Mouse (Mus musculus) limb, embryonic 11.5 days (tissue): ENCODE results near the gene Rps6kb2. TPM values are rescaled to one million over a fixed set of nuclear protein-coding genes. Genes with fewer than 3 reads are reported as not detected.

Source experiments
- ATAC-seq: fragments of 200-750 bp; cut with Nextera tagmentation; 2 replicates; pipeline ENCODE4 v1.8.0; 2017; ENCODE audit warnings: low read depth; ENCODE audit not compliant: insufficient number of reproducible peaks, low FRiP score, low TSS enrichment
- DNase-seq: peaks from one replicate; pipeline ENCODE4 v3.0.0-alpha.2; 2015; ENCODE audit warnings: low spot score
- H3K27ac ChIP-seq: fragments of 300-500 bp; sonication (generic); replicated peaks from 2 replicates; pipeline ENCODE4 v1.5.1; 2014; ENCODE audit warnings: low read depth, mild to moderate bottlenecking, low read length
- H3K27me3 ChIP-seq: fragments of 300-500 bp; sonication (generic); 2 replicates; pipeline ENCODE4 v1.6.1; 2014; ENCODE audit warnings: mild to moderate bottlenecking, low read length, mixed read lengths; ENCODE audit not compliant: control insufficient read depth, insufficient read depth
- H3K36me3 ChIP-seq: fragments of 300-500 bp; sonication (generic); 2 replicates; pipeline ENCODE4 v1.6.1; 2014; ENCODE audit warnings: mild to moderate bottlenecking, low read length, moderate library complexity, mixed read lengths; ENCODE audit not compliant: control insufficient read depth, insufficient read depth
- H3K4me1 ChIP-seq: fragments of 300-500 bp; sonication (generic); 2 replicates; pipeline ENCODE4 v1.6.1; 2014; ENCODE audit warnings: low read length, mixed read lengths; ENCODE audit not compliant: control insufficient read depth, insufficient read depth
- H3K4me2 ChIP-seq: fragments of 300-500 bp; sonication (generic); 2 replicates; pipeline ENCODE4 v1.6.1; 2014; ENCODE audit warnings: low read depth, mild to moderate bottlenecking, moderate library complexity; ENCODE audit not compliant: severe bottlenecking
- H3K4me3 ChIP-seq: fragments of 300-500 bp; sonication (generic); 2 replicates; pipeline ENCODE4 v1.5.1; 2014; ENCODE audit warnings: low read depth, low read length
- H3K9ac ChIP-seq: fragments of 300-500 bp; sonication (generic); 2 replicates; pipeline ENCODE4 v1.6.1; 2014; ENCODE audit warnings: mild to moderate bottlenecking, low read length
- H3K9me3 ChIP-seq: fragments of 300-500 bp; sonication (generic); 2 replicates; pipeline ENCODE4 v1.6.1; 2016; ENCODE audit warnings: low read length; ENCODE audit not compliant: control insufficient read depth
- WGBS: fragments of 180-500 bp; shearing (Covaris S2); extraction: QIAGEN DNeasy Blood & Tissue Kit; methylation state at CpG from one replicate; pipeline ENCODE4 v1.1.7; 2014; 5-methylcytosine and 5-hydroxymethylcytosine counted together
- polyA plus RNA-seq: library from polyadenylated mRNA; unstranded; fragments of >200 nt; fragmentation: Nextera tagmentation; extraction: Ambion mirVana; gene quantifications from 2 replicates; pipeline ENCODE4 v1.2.1, GENCODE M21; 2014

The Rps6kb2 gene
- polyA plus RNA-seq, 1 experiment from 2014 or later = 44.7 TPM

- ATAC-seq (no peak), DNase-seq (no peak)
- Histone ChIP-seq H3K36me3 (no peaks in the 10 kb centered on the region), H3K4me2 (no peak overlapping the region), H3K4me3 (no peak overlapping the region), H3K9ac (no peak overlapping the region), H3K27ac (no peak overlapping the region), H3K9me3 (no peaks in the 10 kb centered on the region), H3K27me3 (no peaks in the 10 kb centered on the region), H3K4me1 (peaks cover 6% of the 10 kb centered on the region; the same call in 1 of the 2 replicates)
- 51% methylated on average over 3 of the region's 3 CpGs for WGBS
Observed at GRCm38 (mm10) chr19:4181892-4182291, 18.7 kb upstream of the Rps6kb2 start.

GRCm38 (mm10) chr19:4180411-4180810, 17.3 kb upstream of the Rps6kb2 start:
- Histone ChIP-seq H3K9me3 (no peaks in the 10 kb centered on the region), H3K4me3 (no peak overlapping the region), H3K4me2 (no peak overlapping the region), H3K4me1 (peaks cover 8% of the 10 kb centered on the region; the same call in 1 of the 2 replicates), H3K36me3 (no peaks in the 10 kb centered on the region), H3K27ac (no peak overlapping the region), H3K9ac (no peak overlapping the region), H3K27me3 (no peaks in the 10 kb centered on the region)
- ATAC-seq (no peak), DNase-seq (no peak)
- WGBS = 90% methylated on average over 7 of the region's 7 CpGs

GRCm38 (mm10) chr19:4175368-4175947, 12.3 kb upstream of the Rps6kb2 start, which contains the start of gene Carns1:
TSS of gene Carns1 (minus strand) at chr19:4175479.
- no peak within 1 kb of the TSS for H3K9ac ChIP-seq
- H3K27ac ChIP-seq = no peak within 1 kb of the TSS
- H3K36me3 ChIP-seq = no peaks in the 10 kb centered on the region; the same call in 1 of the 2 replicates
- WGBS = 4% methylated on average over 11 of the region's 11 CpGs
- peaks cover 10% of the 10 kb centered on the region for H3K4me1 ChIP-seq
- no peak for ATAC-seq
- no peak for DNase-seq
- no peaks in the 10 kb centered on the region for H3K27me3 ChIP-seq
- no peak within 1 kb of the TSS for H3K4me3 ChIP-seq
- no peaks in the 10 kb centered on the region for H3K9me3 ChIP-seq
- H3K4me2 ChIP-seq = peak within 1 kb of the TSS; percentile 38; the same call in 1 of the 2 replicates

DNA sequence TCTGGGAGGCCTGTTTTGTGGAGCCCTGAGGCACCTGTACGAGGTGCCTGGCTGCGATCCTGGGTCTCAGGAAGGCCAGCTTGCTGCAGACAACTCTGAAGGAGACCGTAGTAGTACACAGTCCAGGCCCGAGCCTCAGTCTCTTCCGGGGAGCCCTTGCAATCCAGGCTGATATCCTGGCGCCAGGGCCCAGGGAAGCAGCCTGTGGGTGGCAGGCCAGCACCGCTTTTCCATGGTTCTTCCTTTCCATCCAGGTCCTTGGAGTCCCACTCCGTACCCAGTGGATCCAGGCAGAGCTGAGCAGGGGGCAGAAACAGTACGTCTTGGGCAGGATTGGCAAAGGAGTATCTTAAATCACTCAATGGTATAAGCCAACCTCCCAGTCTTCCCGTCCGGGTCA, 9.8 kb upstream of the Rps6kb2 start:
- H3K9me3 ChIP-seq = no peaks in the 10 kb centered on the region
- H3K36me3 ChIP-seq = no peaks in the 10 kb centered on the region; the same call in 1 of the 2 replicates
- DNase-seq (no peak), ATAC-seq (no peak)
- H3K4me2 ChIP-seq = no peak overlapping the region
- no peak overlapping the region for H3K4me3 ChIP-seq
- 42% methylated on average over 11 of the region's 11 CpGs for WGBS
- H3K9ac ChIP-seq = no peak overlapping the region
- peaks cover 15% of the 10 kb centered on the region for H3K4me1 ChIP-seq
- no peak overlapping the region for H3K27ac ChIP-seq
- H3K27me3 ChIP-seq = no peaks in the 10 kb centered on the region

GRCm38 (mm10) chr19:4171393-4172290, 8.5 kb upstream of the Rps6kb2 start:
- H3K4me1 ChIP-seq = peaks cover 15% of the 10 kb centered on the region
- no peaks in the 10 kb centered on the region; the same call in 1 of the 2 replicates for H3K36me3 ChIP-seq
- peak overlapping the region; percentile 12 for H3K9ac ChIP-seq
- H3K9me3 ChIP-seq = no peaks in the 10 kb centered on the region
- ATAC-seq (no peak), DNase-seq (no peak)
- H3K4me2 ChIP-seq = no peak overlapping the region
- H3K27me3 ChIP-seq = no peaks in the 10 kb centered on the region
- no peak overlapping the region for H3K27ac ChIP-seq
- 64% methylated on average over 13 of the region's 13 CpGs for WGBS
- H3K4me3 ChIP-seq = no peak overlapping the region

DNA sequence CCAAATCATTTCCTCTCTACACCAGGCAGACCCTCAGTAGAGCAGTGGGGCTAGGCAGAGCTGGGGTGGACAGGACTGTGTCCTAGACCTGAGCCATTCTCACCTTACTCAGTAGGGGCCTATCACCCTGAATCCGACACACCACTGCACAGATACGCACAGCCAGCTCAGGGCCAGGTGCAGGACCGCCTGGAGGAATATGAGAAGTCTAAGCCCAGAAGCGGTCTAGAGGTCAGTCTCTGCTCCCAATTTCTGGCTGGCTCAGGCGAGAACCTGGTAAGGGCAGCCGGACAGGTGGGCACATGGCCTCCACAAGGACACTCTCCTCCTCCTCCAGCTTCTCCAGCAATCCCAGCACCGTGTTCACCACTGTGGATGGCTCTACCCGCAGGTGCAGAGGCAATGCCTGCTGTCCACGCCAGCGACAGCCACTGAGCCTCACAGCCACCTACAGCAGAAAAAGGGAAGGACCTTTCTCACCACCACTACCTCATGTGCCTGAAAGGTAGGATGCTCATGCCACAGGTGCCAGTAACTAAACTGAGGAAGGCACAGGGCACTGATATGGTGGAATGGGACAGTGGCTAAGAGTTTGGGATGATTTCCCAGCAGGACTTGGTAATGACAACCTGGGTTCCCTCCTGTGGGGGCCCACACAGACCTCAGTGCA, 7.7 kb upstream of the Rps6kb2 start:
- Histone ChIP-seq H3K4me2 (no peak overlapping the region), H3K36me3 (no peaks in the 10 kb centered on the region; the same call in 1 of the 2 replicates), H3K4me1 (peaks cover 14% of the 10 kb centered on the region), H3K9me3 (no peaks in the 10 kb centered on the region), H3K4me3 (no peak overlapping the region), H3K9ac (peak overlapping the region; percentile 83; the same call in 1 of the 2 replicates), H3K27ac (no peak overlapping the region), H3K27me3 (no peaks in the 10 kb centered on the region)
- DNase-seq (no peak), ATAC-seq (no peak)
- WGBS = 90% methylated on average over 10 of the region's 10 CpGs

GRCm38 (mm10) chr19:4169810-4170209, 6.7 kb upstream of the Rps6kb2 start:
- DNase-seq = no peak
- Histone ChIP-seq H3K4me1 (peaks cover 5% of the 10 kb centered on the region), H3K27ac (peak overlapping the region; percentile 69), H3K9ac (peak overlapping the region; percentile 83), H3K4me2 (peak overlapping the region; percentile 88), H3K4me3 (peak overlapping the region; percentile 41), H3K36me3 (no peaks in the 10 kb centered on the region; the same call in 1 of the 2 replicates), H3K9me3 (no peaks in the 10 kb centered on the region), H3K27me3 (no peaks in the 10 kb centered on the region)
- ATAC-seq = peak; percentile 46
- 10% methylated on average over 27 of the region's 27 CpGs for WGBS

GRCm38 (mm10) chr19:4169378-4169784, 6.2 kb upstream of the Rps6kb2 start:
- ATAC-seq = peak; percentile 92
- peak; percentile 100 for DNase-seq
- H3K9me3 ChIP-seq = no peaks in the 10 kb centered on the region
- WGBS = under 1% methylated on average over 43 of the region's 43 CpGs
- peak overlapping the region; percentile 41 for H3K4me3 ChIP-seq
- H3K27me3 ChIP-seq = no peaks in the 10 kb centered on the region
- no peaks in the 10 kb centered on the region; the same call in 1 of the 2 replicates for H3K36me3 ChIP-seq
- H3K4me1 ChIP-seq = peaks cover 5% of the 10 kb centered on the region
- H3K27ac ChIP-seq = peak overlapping the region; percentile 69
- peak overlapping the region; percentile 83 for H3K9ac ChIP-seq
- H3K4me2 ChIP-seq = peak overlapping the region; percentile 88
